Mouse (Mus musculus) erythroid progenitor cell, adult 5-6 weeks (primary cell): ENCODE results near the gene Adora2a. TPM values are rescaled to one million over a fixed set of nuclear protein-coding genes. Genes with fewer than 3 reads are reported as not detected.
"Not testable (repeated sequence)": the region's sequence is repeated elsewhere in the genome, so short reads cannot be mapped to it uniquely, and the experiment has no call there.

Experiments used
- ATAC-seq: replicated peaks from 2 replicates; pipeline ENCODE4 v1.8.0; 2016; ENCODE audit warnings: moderate number of reproducible peaks, mild to moderate bottlenecking, moderate TSS enrichment, inconsistent platforms; ENCODE audit not compliant: poor library complexity, low FRiP score, severe bottlenecking
- total RNA-seq, 2 experiments: library from RNA; stranded (forward) in 1 of 2; stranded (reverse) in 1 of 2; fragments of 150-400 nt in 1 of 2; fragments of 186-747, 209-891 nt in 1 of 2; gene quantifications; 2 replicates each; pipeline versions ENCODE4 v1.2.3 to v1.2.4; 2015 to 2017; ENCODE audit warnings: low replicate concordance in 2 of 2

The Adora2a gene
- 2.2 TPM in 1 of 2 replicates, not detected in the other for total RNA-seq (2015; ENCODE audit: low replicate concordance)
- total RNA-seq (2017; ENCODE audit: low replicate concordance) = 0.26 TPM in 1 of 2 replicates, not detected in the other

DNA sequence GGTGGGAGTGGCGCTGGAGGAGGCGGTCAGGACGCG is at the start of gene Adora2a:
Gene Adora2a (plus strand): TSS at position 6 of the 36 bp plus-strand sequence.
- ATAC-seq = no peak

- ATAC-seq = no peak
Measured at GRCm38 (mm10) chr10:75273020-75273419, 43.7 kb upstream of the Adora2a start.

DNA sequence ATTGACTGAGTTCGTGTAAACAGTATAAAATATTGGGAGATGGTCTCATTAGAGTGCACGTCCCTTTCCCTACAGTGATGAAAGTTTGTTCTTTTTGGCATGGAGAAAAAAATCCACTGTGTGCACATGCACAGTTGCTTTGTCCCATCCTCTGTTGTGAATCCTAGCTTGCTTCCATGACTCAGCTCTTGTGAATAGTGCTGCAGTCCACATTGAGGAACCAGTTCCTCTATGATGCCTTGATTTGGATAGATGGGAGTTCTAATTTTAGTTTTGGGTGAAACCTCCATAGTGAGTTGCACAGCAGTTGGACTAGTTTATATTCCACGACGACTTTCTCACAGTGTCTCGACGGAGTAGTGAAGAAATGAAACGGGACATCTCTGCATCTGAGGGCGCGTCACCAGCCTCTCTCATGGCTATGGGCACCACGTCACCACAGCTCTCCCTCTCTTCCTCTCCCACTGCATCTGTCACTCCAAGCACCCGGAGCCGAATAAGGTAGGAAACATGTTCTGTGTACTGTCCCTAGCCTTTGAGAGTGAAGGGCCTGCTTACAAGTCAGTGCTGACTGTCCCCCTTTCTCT is 40.2 kb upstream of the Adora2a start:
- ATAC-seq = no peak

GRCm38 (mm10) chr10:75277501-75277900 is 39.2 kb upstream of the Adora2a start:
- 0 out of 2 replicates have a peak, but pooled peaks have one; percentile 39 for ATAC-seq

DNA sequence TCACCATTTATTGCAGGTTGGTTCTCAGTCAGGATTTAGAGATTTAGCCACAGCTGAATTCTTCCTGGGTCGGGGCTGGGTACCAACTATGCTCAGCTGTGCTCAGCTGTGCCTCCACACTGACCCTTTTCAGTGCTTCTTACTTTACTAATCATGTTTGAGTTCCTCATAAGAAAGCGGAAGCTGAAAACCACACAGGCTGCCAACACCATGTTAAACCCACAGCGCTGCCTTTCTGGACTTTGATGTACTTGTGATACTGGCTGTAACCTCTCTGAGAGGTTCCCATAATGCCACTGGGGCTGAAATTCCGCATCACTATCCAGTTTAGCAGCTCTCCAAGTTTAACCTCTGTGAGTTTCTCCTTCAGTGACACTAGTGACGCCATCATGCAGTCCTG is 34.0 kb upstream of the Adora2a start:
- ATAC-seq = no peak

DNA sequence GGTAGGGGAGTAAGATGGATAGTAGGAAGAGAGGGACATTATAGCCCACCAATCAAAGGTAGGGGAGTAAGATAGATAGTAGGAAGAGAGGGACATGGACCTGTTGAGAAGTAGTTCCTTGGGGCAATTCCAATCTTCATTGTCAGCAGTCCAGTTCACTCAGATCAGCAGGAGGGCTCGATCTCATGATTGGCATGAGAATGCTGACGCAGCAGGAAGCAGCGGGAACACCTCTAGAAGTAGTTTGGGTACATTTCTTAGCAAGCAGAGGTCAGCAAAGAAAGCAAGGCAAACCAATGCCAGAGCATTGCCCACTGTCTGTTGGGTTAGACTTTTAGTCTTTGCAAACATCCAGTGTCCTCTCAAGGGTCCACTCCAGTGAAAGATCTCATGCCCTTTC is 32.9 kb upstream of the Adora2a start:
- ATAC-seq = no peak

GRCm38 (mm10) chr10:75288579-75288978 is 28.1 kb upstream of the Adora2a start:
- no peak for ATAC-seq

DNA sequence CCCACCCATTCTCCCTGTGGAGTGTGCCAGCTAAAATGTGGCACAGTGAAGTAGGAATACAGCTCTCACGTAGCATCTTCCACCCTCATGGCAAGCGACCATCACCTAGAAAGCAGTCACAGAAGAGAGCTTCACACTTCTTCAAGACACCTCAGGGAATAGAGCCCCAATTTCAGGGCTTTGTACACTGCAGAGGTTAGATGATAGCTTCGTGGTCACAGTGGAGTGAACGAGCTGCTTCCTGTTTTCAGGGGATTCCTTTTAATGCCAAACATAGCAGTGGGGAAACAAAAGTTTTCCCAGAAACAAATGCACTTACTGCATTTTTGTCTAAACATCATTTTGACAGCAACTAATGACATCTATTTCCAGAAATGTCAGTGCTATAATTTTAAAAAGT is 27.3 kb upstream of the Adora2a start:
- ATAC-seq = no peak

GRCm38 (mm10) chr10:75290650-75291049 is 26.0 kb upstream of the Adora2a start:
- ATAC-seq = no peak

- ATAC-seq = no peak
Measured at GRCm38 (mm10) chr10:75291338-75291737, 25.3 kb upstream of the Adora2a start.

DNA sequence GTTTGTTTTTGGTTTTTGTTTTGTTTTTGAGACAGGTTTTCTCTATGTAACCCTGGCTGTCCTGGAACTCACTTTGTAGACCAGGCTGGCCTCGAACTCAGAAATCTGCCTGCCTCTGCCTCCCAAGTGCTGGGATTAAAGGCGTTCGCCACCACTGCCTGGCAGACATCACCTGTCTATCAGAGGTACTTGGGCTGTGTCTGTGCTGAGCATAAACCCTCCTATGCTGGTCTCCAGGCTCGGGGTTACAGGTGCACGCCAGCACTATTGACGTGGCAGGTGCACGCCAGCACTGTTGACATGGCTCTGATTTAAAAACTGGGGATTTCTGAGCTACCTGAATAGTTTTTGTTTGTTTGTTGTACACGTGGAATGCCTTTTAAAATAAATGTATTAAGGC is 24.5 kb upstream of the Adora2a start:
- not testable (repeated sequence) for ATAC-seq

DNA sequence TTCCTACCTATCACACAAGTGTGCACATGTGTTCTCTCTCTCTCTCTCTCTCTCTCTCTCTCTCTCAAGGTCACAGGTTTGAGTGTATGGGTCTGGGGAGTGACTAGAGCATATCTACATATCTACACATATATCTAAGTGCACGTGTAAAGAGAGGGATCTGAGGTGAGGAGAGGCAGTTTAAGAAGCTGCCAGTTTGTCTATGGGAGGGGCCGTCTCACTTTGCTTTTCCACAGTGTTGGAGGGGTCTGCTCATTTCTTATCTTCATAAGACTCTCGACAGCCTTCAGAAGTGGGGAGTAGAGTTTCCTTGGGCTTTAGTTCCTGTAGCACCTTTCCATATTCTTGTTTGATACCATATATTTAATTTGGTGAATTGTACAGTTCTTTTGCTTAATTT is 23.4 kb upstream of the Adora2a start:
- ATAC-seq = no peak

GRCm38 (mm10) chr10:75294362-75294761 is 22.3 kb upstream of the Adora2a start:
- no peak for ATAC-seq

GRCm38 (mm10) chr10:75294926-75295325 is 21.8 kb upstream of the Adora2a start:
- no peak for ATAC-seq

GRCm38 (mm10) chr10:75298608-75299007 is 18.1 kb upstream of the Adora2a start:
- ATAC-seq = no peak

- ATAC-seq = no peak
Measured at GRCm38 (mm10) chr10:75299785-75300418, 16.8 kb upstream of the Adora2a start.

- no peak for ATAC-seq
Measured at GRCm38 (mm10) chr10:75301195-75301806, 15.4 kb upstream of the Adora2a start.

DNA sequence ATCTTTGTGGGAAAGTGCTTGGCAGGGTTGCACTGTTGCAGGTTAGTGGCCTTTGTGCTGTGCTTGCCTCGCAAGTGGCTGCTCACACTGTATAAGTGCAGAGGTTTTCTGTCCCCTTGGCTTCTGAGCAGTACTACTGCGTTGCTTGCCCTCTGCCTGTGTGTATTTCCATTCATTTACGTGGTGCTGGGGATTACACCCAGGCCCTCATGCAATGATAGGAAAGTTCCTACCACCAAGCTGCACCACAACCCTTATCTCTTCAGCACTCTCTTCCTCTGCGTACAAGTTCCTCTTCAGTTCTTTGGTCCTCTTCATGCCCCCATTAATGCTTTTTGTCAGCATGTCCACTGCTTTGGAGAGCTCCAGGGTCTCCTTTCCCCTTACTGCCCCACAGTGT is 14.7 kb upstream of the Adora2a start:
- no peak for ATAC-seq

GRCm38 (mm10) chr10:75302536-75302935 is 14.1 kb upstream of the Adora2a start:
- ATAC-seq = no peak

- no peak for ATAC-seq
Measured at GRCm38 (mm10) chr10:75303324-75304048, 13.2 kb upstream of the Adora2a start.

GRCm38 (mm10) chr10:75304049-75304405 is 12.7 kb upstream of the Adora2a start:
- no peak for ATAC-seq
